Mouse (Mus musculus): ENCODE measurements at regions not wholly inside any gene's neighbourhood (a gene's known extent, or its start where the extent isn't known, plus 50 kb on each side); places are given as distances from the start of the nearest gene placed in this dataset.

DNA sequence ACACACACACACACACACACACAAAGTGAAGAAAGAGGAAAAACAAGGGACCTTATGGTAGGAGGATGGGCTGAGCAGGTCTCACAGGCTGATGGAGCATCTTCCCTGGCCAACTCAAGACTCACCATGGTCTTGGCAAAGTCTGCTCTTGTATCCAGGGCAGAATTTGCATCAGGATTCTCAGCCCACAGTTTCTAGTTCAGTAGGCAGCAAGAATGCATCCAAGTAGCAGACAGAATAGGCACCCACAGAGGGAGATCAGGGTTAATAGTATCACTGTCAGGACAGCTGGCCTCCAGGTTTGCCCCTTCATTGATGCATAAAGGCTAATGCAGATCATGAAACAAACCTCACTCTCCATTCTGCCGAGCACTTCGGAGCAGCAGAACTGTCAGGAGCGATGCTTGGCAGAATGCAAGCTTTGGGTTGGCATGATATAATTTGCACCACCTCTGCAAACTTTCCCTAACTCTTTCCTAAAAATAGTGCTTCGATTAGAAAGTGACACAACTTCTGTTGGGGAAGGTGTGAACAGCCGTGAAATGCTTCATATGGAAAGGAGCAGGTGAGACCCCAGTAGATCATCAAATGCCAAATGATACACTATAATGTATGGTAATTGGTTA lies 404.0 kb downstream of the Insc start:
- H3K4me1 ChIP-seq (ENCODE audit: control insufficient read depth, insufficient read depth, low read length) = no peaks in the 10 kb centered on the region
- no peaks in the 10 kb centered on the region for H3K27me3 ChIP-seq (ENCODE audit: control insufficient read depth, insufficient read depth, low read length)
- no peak overlapping the region for H3K27ac ChIP-seq (ENCODE audit: insufficient read depth, low read length)
- no peak for TF ChIP-seq CTCF (IDR thresholded peaks at IDR 0.05; ENCODE audit: borderline replicate concordance, insufficient read depth, low read depth, low read length)
- no peak for TF ChIP-seq POLR2A (IDR thresholded peaks at IDR 0.05; ENCODE audit: borderline replicate concordance, insufficient read depth, low read length)
- no peak overlapping the region for H3K4me3 ChIP-seq (replicated peaks; ENCODE audit: insufficient read depth, low read depth, low read length)
- no peak for DNase-seq
- 38% methylated on average over 5 of the region's 5 CpGs for WGBS

DNA sequence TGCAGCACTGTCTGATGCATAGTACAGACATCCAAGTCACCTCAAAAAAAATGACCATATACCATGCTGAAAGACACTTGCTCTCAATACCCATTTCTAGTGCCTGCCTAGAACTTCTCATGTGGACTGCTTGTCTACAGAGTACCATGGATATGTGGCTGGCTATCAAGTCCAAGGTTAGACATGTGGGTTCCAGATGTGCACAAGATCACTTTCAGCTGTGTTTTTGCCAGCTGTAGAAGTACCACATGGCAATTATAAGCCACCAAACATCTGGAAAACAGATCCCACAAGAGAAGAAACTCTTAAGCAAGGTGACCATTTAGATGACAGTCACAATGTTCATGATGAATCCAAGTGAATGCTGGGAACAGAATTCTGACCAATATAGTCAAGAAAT lies 409.8 kb downstream of the Insc start:
- DNase-seq = no peak
- Histone ChIP-seq H3K4me1 (ENCODE audit: control insufficient read depth, insufficient read depth, low read length) (no peaks in the 10 kb centered on the region), H3K4me3 (replicated peaks; ENCODE audit: insufficient read depth, low read depth, low read length) (no peak overlapping the region), H3K27me3 (ENCODE audit: control insufficient read depth, insufficient read depth, low read length) (no peaks in the 10 kb centered on the region), H3K27ac (ENCODE audit: insufficient read depth, low read length) (no peak overlapping the region)
- TF ChIP-seq POLR2A (IDR thresholded peaks at IDR 0.05; ENCODE audit: borderline replicate concordance, insufficient read depth, low read length) = no peak
- no peak for TF ChIP-seq CTCF (IDR thresholded peaks at IDR 0.05; ENCODE audit: borderline replicate concordance, insufficient read depth, low read depth, low read length)

DNA sequence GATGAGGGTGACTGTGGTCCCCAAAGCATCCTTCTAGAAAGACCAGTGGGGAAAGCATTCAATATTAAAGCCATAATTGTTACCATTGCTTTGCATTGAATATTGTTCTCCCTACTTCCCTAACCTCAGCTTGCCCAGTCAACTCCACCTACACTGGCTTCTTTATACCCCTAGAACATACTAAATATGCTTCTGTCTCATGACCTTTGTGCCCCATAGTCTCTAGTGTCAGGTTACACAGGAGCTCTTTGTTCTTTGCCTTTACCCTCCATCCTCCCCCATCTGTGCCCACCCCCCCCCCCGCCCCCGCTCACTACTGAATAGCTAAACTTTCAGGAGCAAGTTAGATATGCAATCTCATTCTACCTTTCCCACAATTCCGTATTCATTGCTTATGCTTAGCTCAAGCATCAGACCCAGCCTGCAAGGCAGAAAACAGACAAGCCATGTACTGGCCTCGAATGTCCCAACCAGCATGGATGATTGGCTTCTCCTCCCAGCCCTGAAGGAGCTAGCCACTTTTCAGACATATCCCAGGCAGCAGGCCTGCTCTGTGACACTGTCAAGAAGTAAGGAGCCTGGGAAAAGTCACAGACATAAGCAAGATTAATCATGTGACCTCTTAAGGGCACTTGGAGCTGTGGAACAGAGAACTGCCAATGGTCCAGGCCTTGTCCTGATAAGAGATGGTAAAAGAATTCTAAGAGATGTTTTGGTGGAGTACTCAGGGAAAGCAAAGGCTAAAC lies 410.4 kb downstream of the Insc start:
- 66% methylated on average over 4 of the region's 4 CpGs for whole genome bisulfite sequencing
- Histone ChIP-seq H3K4me3 (replicated peaks; ENCODE audit: insufficient read depth, low read depth, low read length) (no peak overlapping the region), H3K27ac (ENCODE audit: insufficient read depth, low read length) (no peak overlapping the region), H3K27me3 (ENCODE audit: control insufficient read depth, insufficient read depth, low read length) (no peaks in the 10 kb centered on the region), H3K4me1 (ENCODE audit: control insufficient read depth, insufficient read depth, low read length) (no peaks in the 10 kb centered on the region)
- DNase-seq = no peak
- TF ChIP-seq POLR2A (IDR thresholded peaks at IDR 0.05; ENCODE audit: borderline replicate concordance, insufficient read depth, low read length) (no peak), CTCF (IDR thresholded peaks at IDR 0.05; ENCODE audit: borderline replicate concordance, insufficient read depth, low read depth, low read length) (no peak)

DNA sequence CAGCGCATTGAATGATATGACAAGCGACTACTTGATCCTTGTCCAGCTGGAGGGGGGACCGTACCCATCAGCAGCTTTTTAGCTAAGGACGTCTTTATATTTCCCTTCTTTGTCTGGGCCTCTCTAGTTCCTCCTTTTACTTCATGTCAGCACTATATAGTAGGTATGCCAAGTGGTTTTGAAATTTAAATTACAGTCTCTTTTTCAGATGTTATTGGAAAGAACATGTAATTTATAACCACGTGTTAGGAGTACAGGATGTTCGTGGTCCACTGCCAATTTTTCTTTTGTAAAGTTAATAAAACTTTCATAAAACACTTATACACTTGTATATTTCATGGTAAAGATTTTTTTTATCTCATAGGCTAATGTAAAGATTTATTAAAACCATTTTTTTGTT lies 426.5 kb downstream of the Insc start:
- Histone ChIP-seq H3K4me3 (replicated peaks; ENCODE audit: insufficient read depth, low read depth, low read length) (no peak overlapping the region), H3K27me3 (ENCODE audit: control insufficient read depth, insufficient read depth, low read length) (no peaks in the 10 kb centered on the region; the same call in 1 of the 2 replicates), H3K4me1 (ENCODE audit: control insufficient read depth, insufficient read depth, low read length) (no peaks in the 10 kb centered on the region), H3K27ac (ENCODE audit: insufficient read depth, low read length) (no peak overlapping the region)
- WGBS = 26% methylated on average over 6 of the region's 6 CpGs
- DNase-seq = no peak
- TF ChIP-seq CTCF (IDR thresholded peaks at IDR 0.05; ENCODE audit: borderline replicate concordance, insufficient read depth, low read depth, low read length) (no peak), POLR2A (IDR thresholded peaks at IDR 0.05; ENCODE audit: borderline replicate concordance, insufficient read depth, low read length) (no peak)

DNA sequence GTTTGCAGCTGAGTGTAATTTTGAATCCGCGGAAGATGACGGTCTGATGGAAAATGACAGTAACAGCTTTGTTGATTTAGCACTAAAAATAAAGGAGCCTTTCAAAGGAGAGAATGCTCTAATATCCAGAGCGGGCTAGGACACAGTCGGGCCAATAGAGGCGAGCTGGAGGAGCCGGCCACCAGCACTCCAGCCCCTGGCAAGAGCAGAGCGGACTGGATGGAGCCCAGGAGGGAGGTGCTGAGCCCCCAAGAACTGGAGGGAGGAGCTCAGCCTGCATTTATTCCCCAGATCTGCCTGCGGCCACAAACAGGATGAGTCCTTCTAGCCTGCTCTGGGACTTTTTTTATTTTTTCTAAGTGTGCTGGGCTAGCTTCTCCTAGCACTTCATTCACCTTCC lies 426.9 kb downstream of the Insc start:
- H3K4me3 ChIP-seq (replicated peaks; ENCODE audit: insufficient read depth, low read depth, low read length) = no peak overlapping the region
- DNase-seq = peak; percentile 32 to 50
- WGBS = 13% methylated on average over 9 of the region's 9 CpGs
- TF ChIP-seq POLR2A (IDR thresholded peaks at IDR 0.05; ENCODE audit: borderline replicate concordance, insufficient read depth, low read length) (no peak), CTCF (IDR thresholded peaks at IDR 0.05; ENCODE audit: borderline replicate concordance, insufficient read depth, low read depth, low read length) (no peak)
- no peaks in the 10 kb centered on the region; the same call in 1 of the 2 replicates for H3K27me3 ChIP-seq (ENCODE audit: control insufficient read depth, insufficient read depth, low read length)
- H3K4me1 ChIP-seq (ENCODE audit: control insufficient read depth, insufficient read depth, low read length) = no peaks in the 10 kb centered on the region
- H3K27ac ChIP-seq (ENCODE audit: insufficient read depth, low read length) = no peak overlapping the region

DNA sequence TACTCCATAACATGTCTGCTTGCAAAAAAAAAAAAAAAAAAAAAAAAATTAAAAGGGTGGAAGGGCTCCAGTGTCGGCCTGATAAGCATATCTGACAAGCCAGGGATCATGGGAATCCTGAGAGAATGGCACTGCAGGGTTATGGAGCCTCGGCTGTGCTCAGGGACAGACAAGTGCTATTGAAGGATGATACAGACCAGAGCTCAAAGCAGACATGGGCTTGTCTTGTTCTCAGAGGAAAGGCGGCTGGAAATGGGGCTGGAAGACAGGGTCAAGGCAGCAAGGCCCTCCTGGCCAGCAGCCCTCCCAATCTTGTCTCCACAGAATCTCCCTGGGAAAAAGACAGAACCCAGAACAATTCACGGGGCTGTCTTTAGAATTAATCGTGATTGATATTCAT lies 449.0 kb downstream of the Insc start:
- DNase-seq = no peak
- 37% methylated on average over 5 of the region's 5 CpGs for WGBS
- no peak overlapping the region for H3K27ac ChIP-seq (ENCODE audit: insufficient read depth, low read length)
- H3K4me3 ChIP-seq (replicated peaks; ENCODE audit: insufficient read depth, low read depth, low read length) = no peak overlapping the region
- H3K4me1 ChIP-seq (ENCODE audit: control insufficient read depth, insufficient read depth, low read length) = no peaks in the 10 kb centered on the region
- TF ChIP-seq POLR2A (IDR thresholded peaks at IDR 0.05; ENCODE audit: borderline replicate concordance, insufficient read depth, low read length) (no peak), CTCF (IDR thresholded peaks at IDR 0.05; ENCODE audit: borderline replicate concordance, insufficient read depth, low read depth, low read length) (no peak)
- no peaks in the 10 kb centered on the region for H3K27me3 ChIP-seq (ENCODE audit: control insufficient read depth, insufficient read depth, low read length)

DNA sequence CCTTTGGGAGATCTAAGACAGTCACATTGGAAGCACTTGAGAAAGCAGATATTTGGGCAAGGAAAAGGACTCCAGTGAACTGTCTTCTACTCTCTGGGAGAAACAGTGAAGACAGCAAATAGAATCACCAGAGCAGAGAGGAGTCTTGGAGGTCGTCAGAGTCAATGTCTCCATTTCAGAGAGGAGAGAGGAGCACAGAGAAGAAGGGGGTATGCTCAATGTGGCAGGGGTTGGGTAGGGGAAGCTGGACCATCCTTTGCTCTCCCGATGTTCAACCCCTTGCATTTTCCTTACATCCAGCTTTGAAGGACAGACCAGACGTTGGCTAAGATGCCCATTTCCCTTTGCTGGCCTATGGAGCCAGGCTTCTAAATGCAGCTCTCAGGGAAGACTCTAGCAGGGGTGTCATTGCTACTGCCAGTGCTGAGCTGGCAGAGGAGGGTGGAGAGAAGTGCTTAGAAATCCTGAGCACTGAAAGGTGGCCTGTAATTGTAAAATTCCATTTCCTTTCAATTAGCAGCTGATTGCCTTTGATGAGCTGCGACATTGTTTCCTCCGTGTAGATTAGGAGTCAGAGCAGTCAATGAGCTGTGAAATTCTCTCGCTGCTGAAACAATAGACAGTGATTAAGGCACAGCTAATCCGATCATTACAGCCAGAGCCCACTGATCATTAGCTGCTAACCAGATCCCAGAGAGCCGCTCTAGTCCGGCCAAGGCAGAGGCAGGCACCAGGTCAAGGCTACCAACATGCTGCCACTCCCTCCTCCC lies 449.7 kb downstream of the Insc start:
- no peak for DNase-seq
- WGBS = 30% methylated on average over 9 of the region's 9 CpGs
- H3K4me1 ChIP-seq (ENCODE audit: control insufficient read depth, insufficient read depth, low read length) = no peaks in the 10 kb centered on the region

More for the DNA sequence above, 449.7 kb downstream of the Insc start:
- H3K27ac ChIP-seq (ENCODE audit: insufficient read depth, low read length) = no peak overlapping the region
- H3K27me3 ChIP-seq (ENCODE audit: control insufficient read depth, insufficient read depth, low read length) = no peaks in the 10 kb centered on the region
- TF ChIP-seq POLR2A (IDR thresholded peaks at IDR 0.05; ENCODE audit: borderline replicate concordance, insufficient read depth, low read length) = no peak
- no peak for TF ChIP-seq CTCF (IDR thresholded peaks at IDR 0.05; ENCODE audit: borderline replicate concordance, insufficient read depth, low read depth, low read length)
- no peak overlapping the region for H3K4me3 ChIP-seq (replicated peaks; ENCODE audit: insufficient read depth, low read depth, low read length)

Measured in cerebellum, adult 2 months (tissue).